Mouse (Mus musculus): Measurements from ENCODE around the gene Cdh22. TPM values are rescaled to one million over a fixed set of nuclear protein-coding genes. Genes with fewer than 3 reads are reported as not detected.

The Cdh22 gene
- polyA plus RNA-seq, 1 experiment from 2014 or later = 1.0 TPM

- H3K4me2 ChIP-seq = no peak overlapping the region
- no peak overlapping the region for H3K27ac ChIP-seq
- no peak overlapping the region for H3K9ac ChIP-seq
- no peak overlapping the region for H3K4me3 ChIP-seq
- no peaks in the 10 kb centered on the region for H3K36me3 ChIP-seq
- peaks cover 75% of the 10 kb centered on the region for H3K27me3 ChIP-seq
- peaks cover 21% of the 10 kb centered on the region for H3K4me1 ChIP-seq
- 20% methylated on average over 9 of the region's 9 CpGs for WGBS
- no peak for ATAC-seq (ENCODE audit: insufficient number of reproducible peaks, insufficient read depth, low FRiP score, low TSS enrichment, low read depth)
- H3K9me3 ChIP-seq = no peaks in the 10 kb centered on the region
Measured at GRCm38 (mm10) chr2:165176965-165177364, 57.7 kb downstream of the Cdh22 start.

DNA sequence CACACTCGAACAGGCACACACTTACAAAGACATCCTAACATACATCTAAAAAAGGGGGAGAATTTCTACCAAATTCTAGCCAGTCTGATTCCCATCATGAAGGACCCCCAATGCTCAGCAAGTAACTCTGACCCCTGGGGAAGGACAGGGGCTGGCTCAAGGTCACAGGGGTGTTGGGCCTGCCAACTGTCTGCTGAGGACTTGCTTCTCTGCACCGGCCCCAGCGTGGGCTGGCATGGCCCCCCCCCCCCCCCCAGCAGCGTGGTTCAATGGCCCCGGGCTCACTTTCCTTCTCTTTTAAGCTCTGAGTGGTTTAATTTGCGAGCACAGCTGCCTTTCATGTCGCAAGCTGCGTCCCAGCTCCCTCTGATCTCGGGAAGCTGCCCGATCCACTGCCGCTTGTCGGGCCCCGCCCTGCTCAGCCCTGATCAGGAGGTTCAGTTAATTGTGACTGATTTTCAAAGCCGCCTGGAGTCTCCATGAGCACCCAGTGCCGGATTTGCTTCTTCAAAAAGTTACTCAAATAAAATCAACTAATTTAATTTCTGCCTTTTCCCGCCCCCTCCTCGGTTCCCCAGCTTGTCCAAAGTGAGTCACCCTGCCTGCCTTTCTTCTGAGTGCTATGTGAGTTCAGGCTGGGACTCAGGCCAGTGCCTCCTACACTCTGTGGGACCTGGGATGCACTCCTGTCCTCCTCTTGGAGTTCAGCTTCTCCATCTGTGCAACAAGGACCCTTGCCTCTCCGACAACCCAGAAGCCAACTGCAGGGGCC lies 67.8 kb downstream of the Cdh22 start:
- Histone ChIP-seq H3K4me2 (peak overlapping the region; percentile 18; the same call in 1 of the 2 replicates), H3K9me3 (no peaks in the 10 kb centered on the region), H3K9ac (no peak overlapping the region), H3K4me1 (peaks cover 20% of the 10 kb centered on the region), H3K36me3 (no peaks in the 10 kb centered on the region), H3K27ac (no peak overlapping the region), H3K27me3 (peaks cover 55% of the 10 kb centered on the region), H3K4me3 (no peak overlapping the region)
- ATAC-seq (ENCODE audit: insufficient number of reproducible peaks, insufficient read depth, low FRiP score, low TSS enrichment, low read depth) = 0 out of 2 replicates have a peak, but pooled peaks have one; percentile 16
- WGBS = 5% methylated on average over 18 of the region's 18 CpGs

DNA sequence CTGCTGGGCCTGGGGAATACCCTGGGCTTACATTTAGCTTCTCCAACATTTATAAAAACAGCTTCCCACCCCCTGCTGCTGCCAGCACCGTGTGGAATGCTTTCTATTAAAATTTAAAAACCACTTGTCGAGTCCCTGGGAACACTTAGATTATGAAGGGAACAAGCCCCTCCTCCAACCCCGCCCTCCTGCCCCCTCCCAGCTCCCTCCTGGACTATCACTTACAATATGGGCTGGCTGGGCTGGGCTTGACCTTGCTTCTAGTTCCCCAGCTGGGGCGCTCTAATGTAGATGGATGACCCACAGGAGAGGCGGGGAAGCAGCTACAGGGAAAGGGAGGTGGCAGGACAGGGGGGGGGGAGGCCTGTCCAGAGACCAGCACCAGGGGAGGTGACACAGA lies 72.4 kb downstream of the Cdh22 start:
- H3K4me2 ChIP-seq = no peak overlapping the region
- no peak overlapping the region for H3K9ac ChIP-seq
- H3K4me1 ChIP-seq = peaks cover 16% of the 10 kb centered on the region
- peaks cover 50% of the 10 kb centered on the region for H3K27me3 ChIP-seq
- no peak overlapping the region for H3K4me3 ChIP-seq
- no peaks in the 10 kb centered on the region for H3K9me3 ChIP-seq
- H3K36me3 ChIP-seq = no peaks in the 10 kb centered on the region
- no peak overlapping the region for H3K27ac ChIP-seq
- ATAC-seq (ENCODE audit: insufficient number of reproducible peaks, insufficient read depth, low FRiP score, low TSS enrichment, low read depth) = no peak
- WGBS = 4% methylated on average over 5 of the region's 5 CpGs

- H3K27me3 ChIP-seq = peaks cover 35% of the 10 kb centered on the region
- no peaks in the 10 kb centered on the region for H3K9me3 ChIP-seq
- no peak overlapping the region for H3K4me2 ChIP-seq
- no peak for ATAC-seq (ENCODE audit: insufficient number of reproducible peaks, insufficient read depth, low FRiP score, low TSS enrichment, low read depth)
- H3K4me3 ChIP-seq = no peak overlapping the region
- H3K36me3 ChIP-seq = no peaks in the 10 kb centered on the region
- no peak overlapping the region for H3K9ac ChIP-seq
- 0 out of 2 replicates have a peak, but pooled peaks cover 6% of the 10 kb centered on the region for H3K4me1 ChIP-seq
- H3K27ac ChIP-seq = no peak overlapping the region
- 12% methylated on average over 5 of the region's 5 CpGs for WGBS
Measured at GRCm38 (mm10) chr2:165160466-165160865, 74.2 kb downstream of the Cdh22 start.

- H3K9me3 ChIP-seq = no peaks in the 10 kb centered on the region
Measured at GRCm38 (mm10) chr2:165159055-165159688, 75.5 kb downstream of the Cdh22 start.

GRCm38 (mm10) chr2:165158317-165158716 lies 76.3 kb downstream of the Cdh22 start:
- no peak overlapping the region for H3K4me3 ChIP-seq
- no peaks in the 10 kb centered on the region for H3K9me3 ChIP-seq
- H3K4me2 ChIP-seq = no peak overlapping the region
- H3K36me3 ChIP-seq = no peaks in the 10 kb centered on the region
- no peak for ATAC-seq (ENCODE audit: insufficient number of reproducible peaks, insufficient read depth, low FRiP score, low TSS enrichment, low read depth)
- H3K4me1 ChIP-seq = 0 out of 2 replicates have a peak, but pooled peaks cover 4% of the 10 kb centered on the region
- peaks cover 27% of the 10 kb centered on the region for H3K27me3 ChIP-seq
- no peak overlapping the region for H3K9ac ChIP-seq
- WGBS = 77% methylated on average over 4 of the region's 4 CpGs
- no peak overlapping the region for H3K27ac ChIP-seq

More at GRCm38 (mm10) chr2:165159055-165159688, 75.5 kb downstream of the Cdh22 start:
- 0 out of 2 replicates have a peak, but pooled peaks cover 6% of the 10 kb centered on the region for H3K4me1 ChIP-seq
- H3K27me3 ChIP-seq = peaks cover 22% of the 10 kb centered on the region
- no peak overlapping the region for H3K4me2 ChIP-seq
- no peak for ATAC-seq (ENCODE audit: insufficient number of reproducible peaks, insufficient read depth, low FRiP score, low TSS enrichment, low read depth)
- no peak overlapping the region for H3K27ac ChIP-seq
- WGBS = 15% methylated on average over 15 of the region's 15 CpGs
- H3K4me3 ChIP-seq = no peak overlapping the region
- H3K9ac ChIP-seq = no peak overlapping the region
- H3K36me3 ChIP-seq = no peaks in the 10 kb centered on the region

GRCm38 (mm10) chr2:165157900-165158299 lies 76.8 kb downstream of the Cdh22 start:
- H3K4me1 ChIP-seq = 0 out of 2 replicates have a peak, but pooled peaks cover 4% of the 10 kb centered on the region
- 60% methylated on average over 11 of the region's 11 CpGs for WGBS
- no peaks in the 10 kb centered on the region for H3K36me3 ChIP-seq
- H3K27me3 ChIP-seq = peaks cover 24% of the 10 kb centered on the region
- H3K4me2 ChIP-seq = no peak overlapping the region
- H3K9me3 ChIP-seq = no peaks in the 10 kb centered on the region
- no peak overlapping the region for H3K9ac ChIP-seq
- no peak overlapping the region for H3K4me3 ChIP-seq
- no peak overlapping the region for H3K27ac ChIP-seq
- no peak for ATAC-seq (ENCODE audit: insufficient number of reproducible peaks, insufficient read depth, low FRiP score, low TSS enrichment, low read depth)

GRCm38 (mm10) chr2:165153006-165153405 lies 81.6 kb downstream of the Cdh22 start:
- 53% methylated on average over 12 of the region's 12 CpGs for WGBS
- Histone ChIP-seq H3K4me1 (no peaks in the 10 kb centered on the region), H3K9ac (no peak overlapping the region), H3K4me2 (no peak overlapping the region), H3K27ac (no peak overlapping the region), H3K9me3 (no peaks in the 10 kb centered on the region), H3K27me3 (peaks cover 14% of the 10 kb centered on the region), H3K36me3 (no peaks in the 10 kb centered on the region), H3K4me3 (no peak overlapping the region)
- no peak for ATAC-seq (ENCODE audit: insufficient number of reproducible peaks, insufficient read depth, low FRiP score, low TSS enrichment, low read depth)

DNA sequence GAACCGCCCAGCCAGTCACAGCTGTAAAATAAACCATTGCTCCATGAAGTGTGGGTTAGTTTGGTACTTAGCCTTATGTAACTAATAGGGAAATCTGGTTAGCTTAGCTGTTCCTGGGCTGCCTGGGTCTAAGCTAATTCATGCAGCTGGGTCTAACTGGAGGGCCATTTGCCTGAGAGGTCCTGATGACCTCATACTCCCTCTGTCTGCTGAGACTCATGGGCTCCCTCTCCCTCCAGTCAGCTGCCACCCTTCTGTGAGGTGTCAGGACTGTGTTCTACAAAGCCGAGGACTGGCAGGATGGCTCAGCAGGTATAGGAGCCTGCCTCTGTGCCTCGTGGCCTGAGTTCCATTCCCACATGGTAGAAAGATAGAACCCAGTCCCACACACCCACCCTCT lies 84.9 kb downstream of the Cdh22 start:
- H3K4me2 ChIP-seq = no peak overlapping the region
- WGBS = 65% methylated on average over 3 of the region's 3 CpGs
- ATAC-seq (ENCODE audit: insufficient number of reproducible peaks, insufficient read depth, low FRiP score, low TSS enrichment, low read depth) = no peak

DNA sequence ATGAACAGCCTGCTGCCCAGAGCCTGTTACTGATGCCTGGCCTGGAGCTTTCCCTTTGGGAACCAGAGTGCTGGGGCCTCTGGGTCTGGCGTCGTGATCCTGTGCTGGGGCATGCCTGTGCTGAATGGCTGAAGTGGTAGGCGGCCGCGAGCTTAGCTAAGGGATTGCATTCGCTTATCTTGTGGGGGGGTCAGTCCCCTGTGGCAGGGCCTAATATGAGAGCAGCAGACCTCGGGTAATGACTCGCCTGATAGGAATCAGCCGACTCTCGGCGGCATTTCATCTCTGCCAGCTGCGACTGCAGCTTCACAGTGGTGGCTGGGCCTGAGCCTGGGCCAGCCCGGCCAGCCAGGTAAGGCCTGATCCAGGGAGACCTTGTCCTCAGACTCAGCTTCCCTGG lies 88.8 kb downstream of the Cdh22 start:
- no peak for ATAC-seq (ENCODE audit: insufficient number of reproducible peaks, insufficient read depth, low FRiP score, low TSS enrichment, low read depth)
- H3K27ac ChIP-seq = no peak overlapping the region
- WGBS = 56% methylated on average over 13 of the region's 13 CpGs
- H3K9ac ChIP-seq = no peak overlapping the region
- H3K36me3 ChIP-seq = no peaks in the 10 kb centered on the region
- H3K4me2 ChIP-seq = no peak overlapping the region
- H3K27me3 ChIP-seq = peaks cover 32% of the 10 kb centered on the region
- H3K4me1 ChIP-seq = 0 out of 2 replicates have a peak, but pooled peaks cover 7% of the 10 kb centered on the region
- H3K9me3 ChIP-seq = no peaks in the 10 kb centered on the region
- H3K4me3 ChIP-seq = no peak overlapping the region

More for the DNA sequence above, 84.9 kb downstream of the Cdh22 start:
- no peak overlapping the region for H3K9ac ChIP-seq
- no peaks in the 10 kb centered on the region for H3K4me1 ChIP-seq
- no peaks in the 10 kb centered on the region for H3K36me3 ChIP-seq
- peaks cover 13% of the 10 kb centered on the region for H3K27me3 ChIP-seq
- H3K27ac ChIP-seq = no peak overlapping the region
- H3K4me3 ChIP-seq = no peak overlapping the region
- no peaks in the 10 kb centered on the region for H3K9me3 ChIP-seq

DNA sequence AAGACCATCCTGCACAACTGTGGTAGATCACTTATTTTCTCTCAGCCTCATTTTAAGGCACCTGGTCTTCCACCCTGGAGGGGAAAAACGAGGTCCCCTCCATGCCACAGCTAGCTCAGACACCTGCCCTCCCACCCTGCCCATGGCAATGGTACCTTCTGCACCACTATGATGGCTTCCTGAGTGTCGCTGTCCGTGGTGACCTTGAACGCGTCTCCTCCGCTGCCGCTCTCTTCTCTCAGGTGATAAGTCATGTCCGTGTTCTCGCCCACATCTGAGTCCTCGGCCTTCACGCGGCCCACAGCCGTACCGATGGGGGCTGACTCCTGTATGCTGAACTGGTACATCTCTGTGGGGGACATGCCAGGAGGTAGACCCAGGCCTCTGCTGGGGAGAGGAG lies 91.2 kb downstream of the Cdh22 start:
- H3K4me1 ChIP-seq = peaks cover 12% of the 10 kb centered on the region; the same call in 1 of the 2 replicates
- H3K4me3 ChIP-seq = no peak overlapping the region
- no peak overlapping the region for H3K4me2 ChIP-seq
- no peak overlapping the region for H3K27ac ChIP-seq
- ATAC-seq (ENCODE audit: insufficient number of reproducible peaks, insufficient read depth, low FRiP score, low TSS enrichment, low read depth) = no peak
- 79% methylated on average over 14 of the region's 14 CpGs for WGBS
- H3K27me3 ChIP-seq = peaks cover 33% of the 10 kb centered on the region
- no peak overlapping the region for H3K9ac ChIP-seq
- no peaks in the 10 kb centered on the region for H3K36me3 ChIP-seq
- H3K9me3 ChIP-seq = no peaks in the 10 kb centered on the region

GRCm38 (mm10) chr2:165136049-165136448 lies 98.6 kb downstream of the Cdh22 start:
- Histone ChIP-seq H3K4me3 (no peak overlapping the region), H3K9ac (no peak overlapping the region), H3K4me1 (peaks cover 32% of the 10 kb centered on the region), H3K4me2 (no peak overlapping the region), H3K27ac (0 out of 2 replicates have a peak overlapping the region, but pooled peaks have one; percentile 16), H3K9me3 (no peaks in the 10 kb centered on the region), H3K36me3 (no peaks in the 10 kb centered on the region), H3K27me3 (peaks cover 51% of the 10 kb centered on the region)
- ATAC-seq (ENCODE audit: insufficient number of reproducible peaks, insufficient read depth, low FRiP score, low TSS enrichment, low read depth) = no peak
- 14% methylated on average over 16 of the region's 16 CpGs for WGBS
